ENCODE assay signal across 8 mouse cellular contexts in genomic region chr5:134099496-134100211, GRCm38 (mm10). TPM values are rescaled to one million over a fixed set of nuclear protein-coding genes. Genes with fewer than 3 reads are reported as not detected.
A peak's percentile ranks its signal among the peaks of the same experiment; 100 is the strongest.
DNase-seq lines count a peak whose midpoint lies in the region; ATAC-seq lines count a peak whose summit lies in the region.

Gene Castor2 (plus strand): TSS chr5:134099711.

- peak within 1 kb of the TSS; percentile 87 for H3K4me2 ChIP-seq in embryonic facial prominence, embryonic 13.5 days
- peak within 1 kb of the TSS; percentile 92 for H3K4me2 ChIP-seq in limb, embryonic 13.5 days (replicated peaks)
- H3K4me2 ChIP-seq in midbrain, embryonic 15.5 days = peak within 1 kb of the TSS; percentile 83

- under 1% methylated on average over 48 of the region's 58 CpGs for WGBS in embryonic facial prominence, embryonic 13.5 days
- WGBS in limb, embryonic 13.5 days = under 1% methylated on average over 49 of the region's 58 CpGs
- under 1% methylated on average over 45 of the region's 58 CpGs for WGBS in midbrain, embryonic 15.5 days

- peak within 1 kb of the TSS; percentile 78 for H3K9ac ChIP-seq in embryonic facial prominence, embryonic 13.5 days
- H3K9ac ChIP-seq in limb, embryonic 13.5 days = peak within 1 kb of the TSS; percentile 84
- peak within 1 kb of the TSS; percentile 91 for H3K9ac ChIP-seq in midbrain, embryonic 15.5 days

- H3K4me3 ChIP-seq in embryonic facial prominence, embryonic 13.5 days = peak within 1 kb of the TSS; percentile 67
- H3K4me3 ChIP-seq in limb, embryonic 13.5 days = peak within 1 kb of the TSS; percentile 77
- H3K4me3 ChIP-seq in midbrain, embryonic 15.5 days = peak within 1 kb of the TSS; percentile 95

- H3K27me3 ChIP-seq in embryonic facial prominence, embryonic 13.5 days = no peaks in the 10 kb centered on the region
- no peaks in the 10 kb centered on the region for H3K27me3 ChIP-seq in limb, embryonic 13.5 days
- H3K27me3 ChIP-seq in midbrain, embryonic 15.5 days (replicated peaks) = no peaks in the 10 kb centered on the region

- no peaks in the 10 kb centered on the region for H3K9me3 ChIP-seq in embryonic facial prominence, embryonic 13.5 days
- no peaks in the 10 kb centered on the region for H3K9me3 ChIP-seq in limb, embryonic 13.5 days
- H3K9me3 ChIP-seq in midbrain, embryonic 15.5 days = no peaks in the 10 kb centered on the region

- peaks cover 26% of the 10 kb centered on the region for H3K4me1 ChIP-seq in embryonic facial prominence, embryonic 13.5 days
- H3K4me1 ChIP-seq in limb, embryonic 13.5 days = peaks cover 36% of the 10 kb centered on the region
- peaks cover 34% of the 10 kb centered on the region for H3K4me1 ChIP-seq in midbrain, embryonic 15.5 days

- DNase-seq in 3T3-L1 (ENCODE audit: low read depth, low spot score) = peak; percentile 96
- DNase-seq in adrenal gland, postnatal 36 days = peak; percentile 96
- DNase-seq in heart, adult 9 months (ENCODE audit: low spot score in 2 of 2) = peak; percentile 93
- peak; percentile 96 for DNase-seq in kidney, adult 9 months
- DNase-seq in spleen, adult 18-20 months = peak; percentile 82 to 84

- H3K27ac ChIP-seq in embryonic facial prominence, embryonic 13.5 days = peak within 1 kb of the TSS; percentile 79
- peak within 1 kb of the TSS; percentile 67; the same call in 1 of the 2 replicates for H3K27ac ChIP-seq in limb, embryonic 13.5 days
- H3K27ac ChIP-seq in midbrain, embryonic 15.5 days = peak within 1 kb of the TSS; percentile 93

- peak; percentile 90 for ATAC-seq in embryonic facial prominence, embryonic 13.5 days (ENCODE audit: insufficient number of reproducible peaks, insufficient read depth, low FRiP score, low TSS enrichment, low read depth)
- ATAC-seq in limb, embryonic 13.5 days (ENCODE audit: low FRiP score, low read depth) = peak; percentile 92
- ATAC-seq in midbrain, embryonic 15.5 days (replicated peaks) = peak; percentile 89

- H3K36me3 ChIP-seq in embryonic facial prominence, embryonic 13.5 days = no peaks in the 10 kb centered on the region
- H3K36me3 ChIP-seq in limb, embryonic 13.5 days = no peaks in the 10 kb centered on the region; the same call in 1 of the 2 replicates
- H3K36me3 ChIP-seq in midbrain, embryonic 15.5 days (replicated peaks) = no peaks in the 10 kb centered on the region

RNA-seq across cellular contexts. Expression of gene Castor2, which starts in this region (rescaled TPM):
- total RNA-seq in adrenal gland, postnatal 36 days (2021) = 10 to 100 TPM; 12.1 TPM
- polyA plus RNA-seq in embryonic facial prominence, embryonic 13.5 days (2015; fragmentation: Nextera tagmentation; extraction: Ambion mirVana) = 6.0 and 7.0 TPM in 2 replicates
- polyA plus RNA-seq in limb, embryonic 13.5 days (2015; fragmentation: Nextera tagmentation; extraction: Ambion mirVana) = 10.4 and 10.5 TPM in 2 replicates
- polyA plus RNA-seq in midbrain, embryonic 15.5 days (2015; fragmentation: Nextera tagmentation; extraction: Ambion mirVana) = 31.7 and 33.1 TPM in 2 replicates

Comparison
In these comparisons a context has a peak if more than half of its experiments do, and no peak if none do; other contexts are left out.
1. Peak in every context shown above with its lines: DNase-seq, ATAC-seq, H3K4me3 ChIP-seq and H3K27ac ChIP-seq.